Mouse (Mus musculus): ENCODE results near the gene Neo1. TPM values are rescaled to one million over a fixed set of nuclear protein-coding genes. Genes with fewer than 3 reads are reported as not detected.

Neo1 gene
- 10 to 100 TPM; 45.1 to 54.8 TPM for total RNA-seq (2021)

GRCm38 (mm10) chr9:59036159-59036731 lies at the start of gene Neo1:
Gene Neo1 (minus strand): TSS chr9:59036441.
- peak; percentile 82 to 88 for DNase-seq
- intact Hi-C loops (cut with DNase I), result loop anchor here (10.0 kb wide), 1 partner anchor 449 kb away; the partner anchor contains the start of gene Arih1

DNA sequence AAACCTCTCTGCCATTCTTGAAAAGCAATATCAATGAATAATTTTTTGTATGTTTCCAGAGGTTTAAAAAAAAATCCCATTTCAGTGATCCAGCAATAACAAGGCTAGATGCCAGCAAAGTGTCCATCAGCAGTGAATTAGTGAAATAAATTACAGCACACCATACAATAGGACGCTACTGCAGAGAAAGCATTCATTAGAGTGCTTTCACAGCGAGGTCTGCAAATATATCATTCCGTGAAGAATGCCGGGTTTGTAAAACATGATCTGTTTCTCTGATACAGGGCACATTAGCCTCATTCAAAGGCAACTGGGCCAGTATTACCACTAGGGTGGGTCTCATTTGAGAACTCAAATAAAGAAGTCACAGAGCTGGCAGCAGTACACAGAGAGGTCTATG lies 39.4 kb upstream of the Neo1 start:
- no peak for DNase-seq
- intact Hi-C loops (cut with DNase I), result no loop called here

GRCm38 (mm10) chr9:59073887-59074286 lies 37.6 kb upstream of the Neo1 start:
- intact Hi-C loops (cut with DNase I), result no loop called here
- no peak for DNase-seq

DNA sequence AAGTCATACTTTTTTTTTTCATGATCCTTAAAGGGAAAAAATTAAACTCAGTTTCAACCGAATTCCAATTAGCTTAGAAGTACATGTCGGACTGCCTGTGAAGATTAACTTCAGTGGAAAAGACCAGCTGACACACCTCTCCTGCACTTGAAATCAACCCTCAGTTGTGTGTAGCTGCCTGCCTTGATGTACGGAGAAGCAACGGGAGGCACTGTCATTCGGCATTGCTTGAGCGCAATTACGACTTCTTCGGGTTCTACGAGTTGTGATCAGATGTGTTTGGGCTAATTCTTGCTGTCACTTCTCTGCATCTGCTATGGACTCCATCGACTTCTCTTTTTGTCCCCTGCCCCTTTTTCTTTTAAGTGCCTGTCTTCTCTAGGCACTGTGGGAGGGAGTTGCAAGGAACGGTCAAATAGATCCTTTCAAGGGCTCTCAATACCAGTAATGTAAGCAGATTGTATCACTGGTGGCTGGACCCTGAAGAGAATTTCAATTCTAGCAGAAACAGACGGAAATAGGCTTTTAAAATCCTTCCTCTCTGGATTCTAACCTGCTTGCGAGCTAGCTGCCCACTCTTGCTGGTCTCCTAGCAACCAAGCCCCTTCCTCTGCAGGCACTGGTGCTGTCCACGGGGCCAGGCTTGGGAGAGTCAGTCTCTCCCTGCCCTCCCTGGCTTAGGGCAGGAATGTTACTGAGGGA lies 36.0 kb upstream of the Neo1 start:
- no peak for DNase-seq
- intact Hi-C loops (cut with DNase I), result no loop called here

GRCm38 (mm10) chr9:59071220-59071977 lies 35.2 kb upstream of the Neo1 start:
- DNase-seq, result peak in 1 of 2 experiments; percentile 22
- intact Hi-C loops (cut with DNase I), result no loop called here

DNA sequence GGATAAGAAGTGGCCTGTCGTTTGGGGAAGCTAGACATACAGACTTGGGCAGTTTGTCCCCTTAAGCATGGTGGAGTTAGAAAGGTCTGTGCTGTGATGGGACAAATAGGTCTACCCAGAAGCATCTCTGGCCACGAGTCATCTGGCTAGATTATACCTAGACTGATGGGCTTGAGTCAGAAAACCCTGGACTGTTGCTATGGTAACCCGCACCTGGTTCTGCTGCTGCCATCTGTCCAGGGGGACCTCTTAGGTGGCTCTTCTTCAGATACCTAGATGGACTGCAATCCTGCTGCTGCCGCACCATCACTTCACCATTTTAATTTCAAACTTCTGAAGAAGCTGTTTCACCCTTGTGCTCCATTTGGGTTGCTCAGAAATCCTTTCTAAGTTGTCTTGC lies 34.0 kb upstream of the Neo1 start:
- intact Hi-C loops (cut with DNase I), result no loop called here

GRCm38 (mm10) chr9:59065616-59066301 lies 29.5 kb upstream of the Neo1 start:
- intact Hi-C loops (cut with DNase I), result no loop called here
- DNase-seq, result no peak

More for the DNA sequence above, 34.0 kb upstream of the Neo1 start:
- DNase-seq, result no peak

DNA sequence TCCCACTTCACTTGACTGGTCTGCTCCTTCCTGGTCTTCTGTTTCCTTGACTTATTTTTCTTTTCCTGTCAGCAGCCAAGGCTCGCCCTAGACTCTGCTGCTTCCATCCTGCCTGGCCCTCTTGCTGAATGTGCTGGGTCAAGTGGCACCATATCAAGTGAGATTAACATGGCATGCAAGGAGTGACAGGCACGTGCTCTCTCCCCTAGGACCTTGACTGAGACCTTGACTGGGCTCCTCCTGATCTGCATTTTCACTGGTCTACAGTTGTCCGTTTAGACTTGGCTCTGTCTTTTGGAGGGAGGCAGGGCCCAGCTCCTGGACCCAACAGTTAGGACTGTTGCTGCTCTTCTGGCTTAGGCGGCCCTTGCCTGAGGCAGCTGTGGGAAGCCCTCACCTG lies 26.2 kb upstream of the Neo1 start:
- intact Hi-C loops (cut with DNase I), result no loop called here
- peak; percentile 5 to 13 for DNase-seq

DNA sequence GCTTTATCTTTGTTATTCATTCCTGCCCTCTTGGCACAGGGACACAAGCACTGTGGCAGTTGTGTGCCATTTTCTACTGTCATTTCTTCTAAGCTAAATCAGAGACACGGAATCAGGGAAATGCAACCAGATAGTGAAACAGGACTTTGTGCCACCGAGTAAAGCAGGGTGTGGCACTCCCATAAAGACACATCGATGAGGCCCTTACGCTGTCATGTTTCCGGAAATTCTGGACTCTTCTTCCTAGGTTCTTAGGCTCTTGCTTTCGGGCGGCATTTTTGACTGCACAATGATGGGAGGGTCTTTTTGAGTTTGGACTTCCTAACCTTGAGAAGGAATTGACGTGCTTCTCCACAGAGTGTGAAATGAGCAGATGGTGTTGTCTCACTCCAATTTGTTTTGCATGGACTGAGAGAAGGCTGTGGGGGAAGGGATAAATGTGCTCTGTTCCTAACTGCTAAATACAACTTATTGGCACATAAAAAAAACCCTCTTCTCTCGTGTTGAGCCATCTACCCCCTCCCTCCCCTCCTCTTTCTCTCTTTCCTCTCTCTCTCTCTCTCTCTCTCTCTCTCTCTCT lies 23.9 kb upstream of the Neo1 start:
- intact Hi-C loops (cut with DNase I), result no loop called here
- no peak for DNase-seq

- DNase-seq, result no peak
- intact Hi-C loops (cut with DNase I), result no loop called here
Measured at GRCm38 (mm10) chr9:59059158-59059557, 22.9 kb upstream of the Neo1 start.

DNA sequence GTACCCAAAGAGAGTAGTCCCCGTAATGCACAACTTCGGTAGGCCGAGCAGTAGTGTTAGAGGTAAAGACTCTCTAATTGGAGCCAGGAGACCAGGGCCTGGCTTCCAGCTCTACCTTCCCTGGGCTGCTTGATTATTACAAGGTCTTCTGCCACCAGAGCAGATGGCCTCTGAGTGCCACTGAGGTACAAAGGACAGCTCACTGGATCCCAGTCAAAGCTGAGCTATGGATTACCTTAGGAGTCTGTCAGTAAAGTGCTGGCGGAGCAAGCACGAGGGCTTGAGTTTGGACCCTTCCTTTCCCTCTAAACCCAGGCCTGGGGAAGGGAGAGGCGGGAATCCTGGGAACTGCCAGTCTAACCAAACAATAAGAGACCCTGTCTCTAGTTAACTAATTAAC lies 21.8 kb upstream of the Neo1 start:
- intact Hi-C loops (cut with DNase I), result no loop called here
- no peak for DNase-seq

DNA sequence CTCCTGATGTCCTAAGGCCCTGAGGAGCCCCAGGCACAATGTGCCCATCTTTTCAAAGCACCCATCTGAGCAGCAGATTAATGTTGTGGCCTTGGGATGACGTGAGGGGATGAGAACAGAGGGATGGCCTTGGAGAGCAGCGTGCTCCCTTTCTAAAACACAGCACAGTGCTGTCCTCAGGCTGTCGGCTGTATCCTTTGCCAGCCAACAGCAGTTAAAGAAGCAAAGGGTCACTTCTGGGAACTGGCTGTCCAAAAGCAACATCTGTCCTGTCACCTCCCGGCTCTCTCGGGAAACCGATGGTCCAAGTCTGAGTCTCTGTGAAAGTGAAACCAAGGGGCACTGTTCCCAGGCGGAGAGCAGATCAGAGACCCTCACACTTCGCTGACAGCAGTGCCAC lies 20.0 kb upstream of the Neo1 start:
- intact Hi-C loops (cut with DNase I), result no loop called here
- DNase-seq, result peak; percentile 15 to 23

- DNase-seq, result no peak
- intact Hi-C loops (cut with DNase I), result no loop called here
Measured at GRCm38 (mm10) chr9:59041805-59042204, 5.6 kb upstream of the Neo1 start.

GRCm38 (mm10) chr9:59036732-59037341 lies 596 bp upstream of the Neo1 start:
- no peak for DNase-seq
- intact Hi-C loops (cut with DNase I), result loop anchor here (10.0 kb wide), 1 partner anchor 448 kb away; the partner anchor contains the start of gene Arih1

DNA sequence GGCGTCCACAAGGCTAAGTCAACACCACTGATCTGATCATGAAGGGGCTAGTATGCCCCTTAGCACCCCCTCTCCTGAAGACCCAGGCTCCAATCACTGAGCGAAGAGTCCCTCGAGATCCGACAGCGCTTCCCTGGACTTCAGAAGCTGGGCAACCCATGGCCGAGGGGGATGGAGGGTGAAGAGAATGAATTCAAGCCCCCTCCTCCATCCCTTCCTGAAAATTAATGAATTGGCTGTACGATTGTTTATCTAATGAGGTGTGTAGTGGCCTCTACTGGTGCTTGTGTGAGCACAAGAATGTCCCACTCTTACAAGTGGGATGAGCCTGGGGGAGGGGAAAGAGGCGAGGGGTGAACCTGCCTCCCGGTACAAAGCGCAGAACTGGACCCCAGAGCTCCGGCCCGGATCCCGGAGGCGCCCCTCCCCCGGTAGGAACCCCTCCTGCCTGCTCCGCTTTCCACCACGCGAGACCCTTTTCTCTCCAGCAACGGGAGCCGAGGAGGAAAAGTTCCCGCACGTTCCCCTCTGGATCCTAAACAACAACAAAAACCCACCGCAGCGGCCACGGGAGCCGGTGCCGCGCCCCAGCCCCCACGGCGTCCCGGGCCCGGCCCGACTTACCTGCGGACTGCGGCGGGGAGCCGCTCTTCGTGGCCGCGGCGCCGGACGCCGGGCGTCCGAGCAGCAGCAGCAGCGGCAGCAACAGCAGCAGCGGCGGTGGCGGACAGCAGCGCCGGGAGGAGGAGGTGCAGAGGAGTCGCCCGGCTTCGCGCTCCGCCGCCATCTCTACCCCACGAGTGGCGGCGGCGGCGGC lies 691 bp downstream of the Neo1 start:
- intact Hi-C loops (cut with DNase I), result loop anchor here (2.0 to 10.0 kb wide), 2 partner anchors 21 to 449 kb away; partner anchors contain the start of gene Arih1
- peak in 1 of 2 experiments; percentile 38 for DNase-seq

DNA sequence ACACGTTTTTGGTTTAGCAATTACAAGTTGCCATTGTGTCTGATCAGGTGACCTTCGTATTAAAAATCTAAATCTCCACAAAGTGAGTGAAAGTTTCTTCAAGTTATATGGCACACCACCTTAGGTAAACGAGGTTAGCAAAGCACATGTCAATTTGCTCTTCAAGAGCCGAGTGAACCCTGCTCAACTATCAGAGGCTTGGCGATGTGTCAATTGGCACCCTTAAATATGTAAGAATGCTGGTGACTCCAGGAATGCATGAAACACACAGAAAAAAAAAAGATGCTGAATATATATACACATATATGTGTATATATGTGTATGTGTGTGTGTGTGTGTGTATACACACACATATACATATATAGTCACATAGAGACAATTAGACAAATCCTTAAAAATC lies 1.4 kb downstream of the Neo1 start:
- intact Hi-C loops (cut with DNase I), result loop anchor here (2.0 to 10.0 kb wide), 2 partner anchors 20 to 450 kb away; partner anchors contain the start of gene Arih1
- no peak for DNase-seq

GRCm38 (mm10) chr9:59033492-59033891 lies 2.7 kb downstream of the Neo1 start:
- no peak for DNase-seq
- intact Hi-C loops (cut with DNase I), result loop anchor here (10.0 kb wide), 1 partner anchor 451 kb away; the partner anchor contains the start of gene Arih1

GRCm38 (mm10) chr9:59024245-59024844 lies 11.9 kb downstream of the Neo1 start:
- DNase-seq, result no peak
- intact Hi-C loops (cut with DNase I), result no loop called here
